Mouse (Mus musculus): ENCODE measurements around the gene Igfbp1.

The Igfbp1 gene

GRCm38 (mm10) chr11:7234981-7235609 lies 37.5 kb downstream of the Igfbp1 start:
- DNase-seq: no peak

DNA sequence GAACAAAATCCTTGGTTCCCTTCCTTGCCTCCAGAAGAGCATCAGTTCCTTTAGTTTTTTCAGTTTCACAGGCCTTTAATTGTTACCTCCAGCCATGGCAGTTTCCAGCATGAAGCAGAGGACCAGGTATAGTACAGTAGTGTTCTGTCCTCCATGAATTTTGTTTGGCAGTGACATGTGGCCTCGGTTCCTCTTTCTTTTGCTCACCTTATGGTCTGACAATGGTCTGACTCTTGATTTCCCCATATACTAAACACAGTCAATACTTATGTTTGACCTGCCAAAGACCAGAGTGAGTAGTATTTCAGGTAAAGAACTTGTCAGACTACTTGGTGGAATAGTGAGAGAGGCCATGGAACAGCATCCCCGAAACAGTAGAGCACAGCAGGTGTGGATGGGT lies 39.2 kb downstream of the Igfbp1 start:
- no peak for DNase-seq

- no peak for DNase-seq
Observed at GRCm38 (mm10) chr11:7237712-7238111, 40.1 kb downstream of the Igfbp1 start.

- no peak for DNase-seq
Observed at GRCm38 (mm10) chr11:7238546-7238945, 41.0 kb downstream of the Igfbp1 start.

- DNase-seq: no peak
Observed at GRCm38 (mm10) chr11:7239041-7239740, 41.6 kb downstream of the Igfbp1 start.

DNA sequence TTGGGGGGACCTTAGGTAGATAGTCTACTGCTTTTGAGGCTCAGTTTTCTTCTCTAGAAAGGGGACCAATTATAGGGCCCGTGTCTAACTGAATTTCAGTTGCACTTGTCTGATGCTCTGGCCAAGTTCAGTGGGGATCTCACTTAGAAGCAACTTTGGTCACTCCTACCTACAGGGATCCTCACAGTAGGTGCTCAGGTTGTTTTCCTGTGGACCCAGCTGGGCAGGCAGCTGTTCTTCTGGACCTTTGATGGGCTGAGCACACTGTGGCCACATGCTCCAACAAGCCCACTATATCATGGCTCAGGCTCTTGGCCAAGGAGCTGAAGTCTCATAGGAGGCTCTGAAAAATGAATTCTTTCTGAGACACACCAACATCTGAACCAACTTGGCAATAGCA lies 47.2 kb downstream of the Igfbp1 start:
- no peak for DNase-seq

- no peak for DNase-seq
Observed at GRCm38 (mm10) chr11:7250415-7250814, 52.8 kb downstream of the Igfbp1 start.

DNA sequence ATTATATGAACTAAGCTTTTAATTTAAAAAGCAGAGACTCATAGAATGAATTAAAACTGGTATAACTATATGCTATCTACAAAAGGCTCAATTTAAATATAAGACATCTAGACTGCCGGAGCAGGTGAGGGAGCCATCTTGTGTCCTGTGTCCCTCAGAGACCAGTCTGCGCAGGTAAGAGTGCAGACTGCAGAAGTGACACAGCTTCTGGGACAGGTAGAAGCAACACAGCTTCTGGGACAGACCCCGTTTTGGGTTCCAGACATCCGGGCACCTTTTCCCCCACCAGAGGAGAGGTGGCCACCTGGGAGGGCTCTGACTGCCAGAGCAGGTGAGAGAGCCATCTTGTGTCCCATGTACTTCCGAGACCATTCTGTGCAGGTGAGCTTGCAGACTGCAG lies 53.3 kb downstream of the Igfbp1 start:
- no peak for DNase-seq

All from cerebellum, adult 9-10 months (tissue).